Mouse (Mus musculus) CH12F3 (cell line): ENCODE results near the gene Clcn6.
"Not testable (repeated sequence)": the region's sequence is repeated elsewhere in the genome, so short reads cannot be mapped to it uniquely, and the experiment has no call there.

Experiments
- in situ Hi-C: fragments of 300-500 bp; cut with MboI; formaldehyde crosslinking; loops from 2 replicates; pipeline ENCODE4 v1.14.3; 2020; ENCODE audit warnings: low sequenced_read_pairs

Clcn6 gene

GRCm38 (mm10) chr4:148066401-148066744 is 27.8 kb upstream of the Clcn6 start:
- in situ Hi-C loops = no loop called here

DNA sequence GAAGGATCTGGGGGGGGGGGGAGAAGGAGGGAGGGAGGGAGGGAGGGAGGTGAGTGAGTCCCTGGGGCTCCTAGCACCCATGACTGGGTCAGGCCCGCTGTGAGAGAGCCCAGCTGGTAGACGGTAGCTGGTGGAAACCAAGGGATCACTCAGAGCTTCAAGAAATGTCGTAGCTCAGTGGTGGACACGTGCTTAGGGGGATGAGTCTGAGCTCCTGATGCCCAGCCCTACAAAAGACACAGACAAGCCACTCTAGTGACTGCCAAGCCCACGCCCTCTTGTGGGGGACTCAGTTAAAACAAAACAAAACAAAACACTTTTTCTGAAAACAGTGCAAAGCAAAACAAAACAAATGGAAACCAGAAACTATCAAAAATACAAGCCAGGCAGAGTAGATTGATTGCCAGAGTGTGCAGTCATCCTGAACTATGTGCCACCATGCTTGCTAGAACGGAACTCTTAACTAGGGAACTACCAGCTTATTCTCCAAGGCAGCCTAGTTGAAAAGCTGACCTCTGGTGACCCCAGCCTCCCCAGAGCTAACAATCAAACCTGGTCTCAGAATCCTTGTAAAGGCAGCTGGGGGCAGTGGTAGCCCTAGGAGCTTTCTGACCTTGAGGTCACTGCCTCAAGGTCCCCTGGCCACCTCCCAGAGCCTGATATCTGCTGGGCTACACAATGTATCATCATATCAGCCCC is 27.2 kb upstream of the Clcn6 start:
- in situ Hi-C loops = no loop called here

DNA sequence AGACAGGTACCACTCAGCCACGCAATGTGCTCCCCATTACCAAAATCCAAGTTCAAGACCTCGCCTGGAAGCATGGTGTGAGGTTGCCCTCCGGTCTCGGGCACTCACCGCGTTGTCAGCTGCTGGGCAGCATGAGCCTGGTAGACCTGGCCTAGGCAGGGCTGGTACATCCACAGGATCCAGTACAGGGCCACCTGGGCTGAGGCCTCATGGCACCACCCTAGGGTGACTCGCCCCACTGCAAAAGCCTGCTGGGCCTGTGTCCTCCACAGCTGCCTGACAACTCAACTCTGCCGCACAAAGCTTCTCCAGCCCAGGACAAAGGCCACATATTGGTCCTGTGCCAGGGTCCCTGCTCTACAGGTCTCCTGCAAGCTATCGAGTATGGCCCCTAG is 22.5 kb upstream of the Clcn6 start:
- in situ Hi-C loops = no loop called here

DNA sequence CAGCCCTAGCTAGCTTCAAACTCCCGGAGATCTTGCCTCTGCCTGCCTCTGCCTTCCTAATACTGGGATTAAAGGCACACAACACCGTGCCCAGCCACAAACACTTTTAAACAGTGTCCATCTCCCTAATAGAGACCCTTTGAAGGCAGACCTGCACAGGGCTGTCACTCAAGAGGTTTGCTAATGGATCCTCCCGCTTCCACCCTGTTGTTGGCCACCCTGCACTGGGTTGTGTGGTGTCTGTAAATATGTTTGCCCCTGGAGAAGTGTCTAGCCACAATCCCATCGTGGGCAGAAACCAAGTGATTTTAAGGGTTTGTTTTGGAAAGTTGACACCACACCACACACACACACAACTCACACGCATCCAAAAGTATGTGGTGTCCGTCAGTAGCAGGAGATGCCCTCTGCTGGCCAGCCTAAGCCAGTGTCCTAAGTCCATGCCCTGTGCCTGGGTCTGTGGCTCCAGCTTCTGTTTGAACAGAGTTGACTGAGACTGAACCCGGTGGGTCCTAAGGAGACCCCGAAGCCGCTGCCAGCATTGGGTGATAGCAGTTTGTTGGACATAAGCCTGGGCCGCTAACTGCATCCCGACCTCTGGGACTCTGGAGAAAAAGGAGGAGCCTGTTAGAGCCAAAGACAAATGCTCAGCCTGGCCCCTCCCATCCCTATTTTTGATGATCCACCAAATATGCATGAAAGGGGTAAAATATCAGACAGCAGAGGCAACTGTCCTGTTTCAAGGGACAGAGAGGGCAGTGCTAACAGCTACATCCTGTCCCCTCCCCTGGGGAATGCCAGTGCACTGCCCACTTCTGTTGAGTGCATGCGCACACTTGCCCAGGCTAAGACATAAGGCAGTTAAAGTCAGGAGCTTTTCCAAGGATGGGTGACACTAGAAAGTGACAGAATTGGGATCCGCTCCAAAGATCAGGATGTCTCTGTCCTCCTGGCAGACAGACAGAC is 21.8 kb upstream of the Clcn6 start:
- in situ Hi-C loops = no loop called here

DNA sequence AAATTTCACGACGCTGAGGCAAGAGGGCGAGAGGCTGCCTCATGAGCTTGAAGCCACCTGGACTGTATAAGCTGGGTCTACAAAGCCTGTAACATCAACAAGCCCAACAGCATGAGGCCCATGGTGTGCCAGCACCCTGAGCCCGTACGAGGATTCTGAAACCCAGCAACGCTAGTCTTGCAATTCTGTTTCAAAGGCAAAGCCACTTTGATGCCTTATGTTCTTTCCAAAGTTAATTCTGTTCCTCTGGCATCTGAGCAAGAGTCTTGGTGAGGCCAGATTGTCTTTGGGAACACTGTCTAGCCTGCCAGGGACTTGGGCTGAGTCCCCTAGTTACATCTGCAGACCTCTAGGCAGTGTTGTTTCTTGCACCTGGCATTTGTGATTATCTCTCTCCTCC is 20.4 kb upstream of the Clcn6 start:
- in situ Hi-C loops = no loop called here

- in situ Hi-C loops = no loop called here
These were observed 19.7 kb upstream of the Clcn6 start for GRCm38 (mm10) chr4:148058218-148058819.

GRCm38 (mm10) chr4:148057661-148058209 is 19.1 kb upstream of the Clcn6 start:
- in situ Hi-C loops = no loop called here

DNA sequence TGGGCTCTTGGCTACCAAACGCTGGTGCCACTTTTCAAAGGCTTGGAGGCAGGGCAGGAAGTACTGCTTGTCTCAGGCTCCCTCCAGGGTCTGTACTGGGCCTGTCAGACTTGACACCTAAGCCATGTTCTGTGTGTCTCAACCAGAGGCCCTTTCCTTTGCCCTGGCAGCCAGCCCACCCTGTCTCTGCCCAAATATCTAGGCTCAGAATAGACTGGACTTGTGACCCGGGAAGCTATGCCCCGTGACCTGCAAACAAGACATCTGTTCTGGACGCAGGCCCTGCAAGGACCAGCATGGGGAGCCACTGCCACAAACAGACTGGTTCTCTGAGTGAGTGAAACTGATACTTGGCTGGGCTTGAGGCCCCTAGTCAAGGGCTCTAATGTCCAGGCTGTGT is 18.2 kb upstream of the Clcn6 start:
- in situ Hi-C loops = no loop called here

DNA sequence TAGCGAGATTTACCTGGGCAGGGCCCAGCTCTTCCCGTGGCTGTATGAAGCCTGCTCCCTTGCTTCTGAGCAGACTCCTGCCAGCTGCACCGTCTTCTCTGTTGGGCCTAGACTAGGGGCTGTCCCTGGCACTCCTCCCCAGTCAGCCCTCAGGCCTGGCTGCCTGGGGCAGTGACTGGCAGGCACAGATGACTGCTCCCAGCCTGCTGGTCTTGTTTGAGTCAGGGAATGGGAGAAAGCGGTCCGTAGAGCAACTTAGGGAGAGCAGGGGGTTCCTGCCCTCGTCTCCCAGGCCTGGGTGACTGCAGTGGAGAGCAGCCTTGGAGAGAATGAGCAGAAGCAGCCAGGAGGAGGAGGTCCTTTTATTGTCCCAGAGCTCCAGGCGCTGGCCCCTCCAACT is 17.6 kb upstream of the Clcn6 start:
- in situ Hi-C loops = no loop called here

DNA sequence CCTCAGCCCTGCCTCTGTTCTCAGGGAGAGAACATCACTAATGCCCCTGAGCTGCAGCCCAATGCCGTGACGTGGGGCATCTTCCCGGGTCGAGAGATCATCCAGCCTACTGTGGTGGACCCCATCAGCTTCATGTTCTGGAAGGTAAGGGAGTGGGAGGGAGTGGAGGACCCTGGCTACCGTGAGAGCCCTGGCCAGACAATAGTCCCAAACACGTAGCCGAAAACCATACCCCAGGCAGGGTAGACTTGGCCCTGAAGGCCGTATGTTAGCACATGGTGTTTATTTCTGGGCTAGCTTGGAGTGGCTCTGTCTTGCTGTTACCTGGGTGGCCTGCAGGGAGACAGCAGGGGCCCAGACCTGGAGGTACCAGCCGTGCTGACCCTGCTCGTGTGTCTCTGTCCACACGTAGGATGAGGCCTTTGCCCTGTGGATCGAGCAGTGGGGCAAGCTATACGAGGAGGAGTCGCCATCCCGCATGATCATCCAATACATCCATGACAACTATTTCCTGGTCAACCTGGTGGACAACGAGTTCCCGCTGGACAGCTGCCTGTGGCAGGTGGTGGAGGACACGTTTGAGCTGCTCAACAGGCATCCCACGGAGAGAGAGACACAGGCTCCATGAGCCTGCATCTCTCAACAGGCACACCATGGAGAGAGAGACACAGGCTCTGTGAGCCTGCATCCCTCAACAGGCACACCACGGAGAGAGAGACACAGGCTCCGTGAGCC is 16.5 kb upstream of the Clcn6 start:
- in situ Hi-C loops = no loop called here

GRCm38 (mm10) chr4:148053417-148053920 is 14.8 kb upstream of the Clcn6 start:
- in situ Hi-C loops = no loop called here

- in situ Hi-C loops = no loop called here
These were observed 14.4 kb upstream of the Clcn6 start for GRCm38 (mm10) chr4:148052976-148053375.

GRCm38 (mm10) chr4:148051886-148052285 is 13.3 kb upstream of the Clcn6 start:
- in situ Hi-C loops = no loop called here

DNA sequence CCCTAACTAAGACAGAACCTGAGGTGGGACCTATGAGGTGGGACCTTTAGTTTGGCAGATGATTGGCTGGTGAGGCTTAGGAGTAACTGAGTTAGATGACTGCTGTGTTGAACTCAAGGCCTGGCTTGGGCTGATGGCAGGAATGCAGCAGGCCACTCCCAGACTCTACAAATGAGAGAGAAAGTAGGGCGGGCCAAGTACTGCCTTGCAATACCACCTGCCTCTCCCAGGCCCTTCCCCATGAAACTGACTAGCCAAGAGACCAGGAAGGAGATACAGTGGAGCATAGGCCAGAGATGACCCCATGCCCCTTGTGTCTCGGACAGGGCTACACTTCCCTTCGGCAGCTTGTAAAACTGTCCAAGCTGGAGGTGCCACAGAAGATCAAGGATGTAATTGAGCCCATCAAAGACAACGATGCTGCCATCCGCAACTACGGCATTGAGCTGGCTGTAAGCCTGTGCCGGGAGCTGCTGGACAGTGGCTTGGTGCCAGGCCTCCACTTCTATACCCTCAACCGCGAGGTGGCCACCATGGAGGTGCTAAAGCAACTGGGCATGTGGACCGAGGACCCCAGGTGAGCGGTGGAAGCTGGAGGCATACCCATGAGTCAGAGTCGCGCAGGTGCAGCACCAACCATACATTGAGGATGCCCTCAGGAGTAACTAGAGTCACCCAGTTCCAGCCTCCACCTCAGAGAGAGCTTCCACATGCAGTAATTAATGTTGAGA is 12.6 kb upstream of the Clcn6 start:
- in situ Hi-C loops = no loop called here

GRCm38 (mm10) chr4:148050396-148050914 is 11.8 kb upstream of the Clcn6 start:
- in situ Hi-C loops = not testable (repeated sequence)

DNA sequence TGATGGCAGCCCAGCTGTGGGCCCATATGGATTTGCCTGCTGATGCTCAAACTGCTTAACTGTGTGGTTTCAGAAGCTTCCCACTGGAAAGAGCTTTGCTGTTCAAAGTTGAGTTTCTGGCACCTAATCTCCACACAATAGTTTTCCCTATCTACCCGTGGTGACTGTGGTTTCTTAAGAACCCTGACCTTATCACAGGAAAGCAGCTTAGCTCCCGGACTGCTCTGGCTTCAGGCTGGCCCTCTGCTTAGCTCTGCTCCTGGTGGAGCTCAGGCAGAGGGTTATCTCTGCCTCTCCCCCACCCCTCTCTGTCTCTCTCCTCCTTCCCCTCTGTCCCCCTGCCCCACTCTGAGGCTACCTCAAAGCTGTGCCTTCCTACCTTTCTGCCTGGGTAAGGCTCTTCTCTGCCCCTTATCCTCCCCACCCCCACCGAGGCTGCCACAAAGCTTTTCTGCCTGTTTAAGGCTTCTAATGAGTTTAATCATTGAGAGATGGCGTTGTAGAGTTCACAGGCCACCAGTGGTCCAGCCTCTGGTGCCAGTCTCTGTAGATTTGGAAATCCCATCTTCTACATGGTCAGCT is 7.9 kb upstream of the Clcn6 start:
- in situ Hi-C loops = no loop called here

DNA sequence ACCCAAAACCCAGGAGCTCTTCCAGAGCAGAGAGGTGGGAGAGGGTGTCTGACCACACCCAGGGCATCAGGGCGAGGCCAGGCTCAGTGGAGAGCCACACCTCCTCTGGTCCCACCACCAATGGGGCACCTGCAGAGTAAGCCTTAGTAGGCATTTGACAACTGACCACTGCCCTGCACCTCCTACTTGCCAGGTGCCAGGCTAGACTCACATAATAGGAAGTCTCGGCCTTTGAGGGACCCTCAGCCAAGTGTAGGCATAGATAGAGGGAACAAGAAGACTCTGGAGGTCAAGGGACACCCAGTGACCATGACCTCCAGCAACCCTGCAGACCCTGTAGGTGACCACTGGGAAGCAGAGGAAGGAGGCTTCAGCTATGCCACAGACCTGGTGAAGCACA is 5.5 kb upstream of the Clcn6 start:
- in situ Hi-C loops = no loop called here

DNA sequence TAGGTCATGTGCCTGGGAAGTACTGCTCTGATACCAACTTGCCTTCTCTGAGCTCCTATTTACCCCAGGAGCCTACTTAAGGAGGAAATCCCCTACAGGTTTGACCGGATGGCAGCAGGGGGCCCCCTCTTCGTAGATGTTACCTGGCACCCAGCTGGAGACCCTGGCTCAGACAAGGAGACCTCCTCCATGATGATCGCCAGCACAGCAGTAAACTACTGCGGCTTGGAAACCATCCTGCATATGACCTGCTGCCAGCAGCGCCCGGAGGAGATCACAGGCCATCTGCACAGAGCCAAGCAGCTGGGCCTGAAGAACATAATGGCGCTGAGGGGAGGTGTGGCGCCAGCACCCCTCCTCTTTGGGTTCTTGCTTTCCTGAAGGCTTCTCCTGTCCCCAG is 4.7 kb upstream of the Clcn6 start:
- in situ Hi-C loops = not testable (repeated sequence)

DNA sequence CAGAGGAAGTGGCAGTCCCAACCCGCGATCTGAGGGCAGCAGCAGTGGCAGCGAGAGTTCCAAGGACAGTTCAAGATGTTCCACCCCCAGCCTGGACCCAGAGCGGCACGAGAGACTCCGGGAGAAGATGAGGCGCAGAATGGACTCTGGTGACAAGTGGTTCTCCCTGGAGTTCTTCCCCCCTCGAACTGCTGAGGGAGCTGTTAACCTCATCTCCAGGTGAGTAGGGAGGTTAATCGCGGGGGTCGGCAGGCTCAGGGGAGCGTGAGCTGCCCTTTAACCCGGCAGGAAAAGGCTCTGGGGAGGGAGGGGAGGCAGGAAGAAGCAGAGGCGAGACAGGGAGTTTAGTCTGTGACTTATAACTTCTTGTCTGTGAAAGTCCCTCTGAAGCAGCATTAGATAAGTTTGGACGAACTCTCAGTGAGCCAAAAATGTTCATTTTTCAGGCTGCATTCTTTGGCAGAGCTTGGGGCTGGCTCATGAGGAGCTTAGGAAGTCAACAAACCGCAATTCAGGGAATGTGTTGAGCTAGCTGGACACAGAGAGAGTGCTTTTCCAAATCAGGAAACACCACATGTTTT is 3.1 kb upstream of the Clcn6 start:
- in situ Hi-C loops = no loop called here
